Mouse (Mus musculus) limb, embryonic 11.5 days (tissue): Measurements from ENCODE around the gene Ergic1. TPM values are rescaled to one million over a fixed set of nuclear protein-coding genes. Genes with fewer than 3 reads are reported as not detected.

ENCODE experiments used
- ATAC-seq: fragments of 200-750 bp; cut with Nextera tagmentation; 2 replicates; pipeline ENCODE4 v1.8.0; 2017; ENCODE audit warnings: low read depth; ENCODE audit not compliant: insufficient number of reproducible peaks, low FRiP score, low TSS enrichment
- DNase-seq: peaks from one replicate; pipeline ENCODE4 v3.0.0-alpha.2; 2015; ENCODE audit warnings: low spot score
- H3K27ac ChIP-seq: fragments of 300-500 bp; sonication (generic); replicated peaks from 2 replicates; pipeline ENCODE4 v1.5.1; 2014; ENCODE audit warnings: low read depth, mild to moderate bottlenecking, low read length
- H3K27me3 ChIP-seq: fragments of 300-500 bp; sonication (generic); 2 replicates; pipeline ENCODE4 v1.6.1; 2014; ENCODE audit warnings: mild to moderate bottlenecking, low read length, mixed read lengths; ENCODE audit not compliant: control insufficient read depth, insufficient read depth
- H3K36me3 ChIP-seq: fragments of 300-500 bp; sonication (generic); 2 replicates; pipeline ENCODE4 v1.6.1; 2014; ENCODE audit warnings: mild to moderate bottlenecking, low read length, moderate library complexity, mixed read lengths; ENCODE audit not compliant: control insufficient read depth, insufficient read depth
- H3K4me1 ChIP-seq: fragments of 300-500 bp; sonication (generic); 2 replicates; pipeline ENCODE4 v1.6.1; 2014; ENCODE audit warnings: low read length, mixed read lengths; ENCODE audit not compliant: control insufficient read depth, insufficient read depth
- H3K4me2 ChIP-seq: fragments of 300-500 bp; sonication (generic); 2 replicates; pipeline ENCODE4 v1.6.1; 2014; ENCODE audit warnings: low read depth, mild to moderate bottlenecking, moderate library complexity; ENCODE audit not compliant: severe bottlenecking
- H3K4me3 ChIP-seq: fragments of 300-500 bp; sonication (generic); 2 replicates; pipeline ENCODE4 v1.5.1; 2014; ENCODE audit warnings: low read depth, low read length
- H3K9ac ChIP-seq: fragments of 300-500 bp; sonication (generic); 2 replicates; pipeline ENCODE4 v1.6.1; 2014; ENCODE audit warnings: mild to moderate bottlenecking, low read length
- H3K9me3 ChIP-seq: fragments of 300-500 bp; sonication (generic); 2 replicates; pipeline ENCODE4 v1.6.1; 2016; ENCODE audit warnings: low read length; ENCODE audit not compliant: control insufficient read depth
- WGBS: fragments of 180-500 bp; shearing (Covaris S2); extraction: QIAGEN DNeasy Blood & Tissue Kit; methylation state at CpG from one replicate; pipeline ENCODE4 v1.1.7; 2014; 5-methylcytosine and 5-hydroxymethylcytosine counted together
- polyA plus RNA-seq: library from polyadenylated mRNA; unstranded; fragments of >200 nt; fragmentation: Nextera tagmentation; extraction: Ambion mirVana; gene quantifications from 2 replicates; pipeline ENCODE4 v1.2.1, GENCODE M21; 2014

Gene Ergic1
- polyA plus RNA-seq, 1 experiment from 2014 or later: 143 TPM

GRCm38 (mm10) chr17:26644509-26645410, 83.5 kb downstream of the Ergic1 start:
- ATAC-seq (no peak), DNase-seq (no peak)
- H3K9ac ChIP-seq: no peak overlapping the region
- WGBS: 80% methylated on average over 9 of the region's 9 CpGs
- H3K4me3 ChIP-seq: no peak overlapping the region
- H3K9me3 ChIP-seq: no peaks in the 10 kb centered on the region
- no peak overlapping the region for H3K4me2 ChIP-seq
- no peaks in the 10 kb centered on the region for H3K4me1 ChIP-seq
- H3K27me3 ChIP-seq: no peaks in the 10 kb centered on the region
- H3K36me3 ChIP-seq: peaks cover 31% of the 10 kb centered on the region
- no peak overlapping the region for H3K27ac ChIP-seq

- H3K27me3 ChIP-seq: no peaks in the 10 kb centered on the region
- WGBS: 90% methylated on average over 8 of the region's 8 CpGs
- no peak for DNase-seq
These were observed 84.1 kb downstream of the Ergic1 start for GRCm38 (mm10) chr17:26645411-26645854.

GRCm38 (mm10) chr17:26647283-26647682, 86.0 kb downstream of the Ergic1 start:
- no peaks in the 10 kb centered on the region for H3K4me1 ChIP-seq
- ATAC-seq (no peak), DNase-seq (no peak)
- H3K27me3 ChIP-seq: no peaks in the 10 kb centered on the region
- H3K27ac ChIP-seq: no peak overlapping the region
- H3K9ac ChIP-seq: no peak overlapping the region
- no peaks in the 10 kb centered on the region for H3K9me3 ChIP-seq
- WGBS: 55% methylated on average over 13 of the region's 13 CpGs
- no peak overlapping the region for H3K4me3 ChIP-seq
- peaks cover 15% of the 10 kb centered on the region for H3K36me3 ChIP-seq
- H3K4me2 ChIP-seq: no peak overlapping the region

More at GRCm38 (mm10) chr17:26645411-26645854, 84.1 kb downstream of the Ergic1 start:
- Histone ChIP-seq H3K9me3 (no peaks in the 10 kb centered on the region), H3K36me3 (peaks cover 26% of the 10 kb centered on the region), H3K4me2 (no peak overlapping the region), H3K4me3 (no peak overlapping the region), H3K9ac (no peak overlapping the region), H3K4me1 (no peaks in the 10 kb centered on the region), H3K27ac (no peak overlapping the region)
- ATAC-seq: no peak

GRCm38 (mm10) chr17:26649565-26649964, 88.3 kb downstream of the Ergic1 start:
- Histone ChIP-seq H3K36me3 (peaks cover 9% of the 10 kb centered on the region), H3K9me3 (no peaks in the 10 kb centered on the region), H3K4me3 (no peak overlapping the region), H3K4me1 (no peaks in the 10 kb centered on the region), H3K27ac (no peak overlapping the region), H3K4me2 (no peak overlapping the region), H3K27me3 (no peaks in the 10 kb centered on the region), H3K9ac (no peak overlapping the region)
- 91% methylated on average over 4 of the region's 4 CpGs for WGBS
- DNase-seq (no peak), ATAC-seq (no peak)

- Histone ChIP-seq H3K4me3 (no peak overlapping the region), H3K36me3 (peaks cover 12% of the 10 kb centered on the region), H3K9me3 (no peaks in the 10 kb centered on the region), H3K4me1 (no peaks in the 10 kb centered on the region), H3K27ac (no peak overlapping the region), H3K4me2 (no peak overlapping the region), H3K27me3 (no peaks in the 10 kb centered on the region), H3K9ac (no peak overlapping the region)
- no peak for DNase-seq
- WGBS: 86% methylated on average over 14 of the region's 14 CpGs
- ATAC-seq: no peak
These were observed 89.4 kb downstream of the Ergic1 start for GRCm38 (mm10) chr17:26650451-26651363.

- no peak overlapping the region for H3K27ac ChIP-seq
- no peak for DNase-seq
- ATAC-seq: no peak
- H3K36me3 ChIP-seq: peaks cover 11% of the 10 kb centered on the region
- no peaks in the 10 kb centered on the region for H3K4me1 ChIP-seq
- H3K4me3 ChIP-seq: no peak overlapping the region
- H3K4me2 ChIP-seq: no peak overlapping the region
- WGBS: 47% methylated on average over 20 of the region's 21 CpGs
- H3K9me3 ChIP-seq: no peaks in the 10 kb centered on the region
- no peak overlapping the region for H3K9ac ChIP-seq
- H3K27me3 ChIP-seq: no peaks in the 10 kb centered on the region
These were observed 97.7 kb downstream of the Ergic1 start for GRCm38 (mm10) chr17:26658854-26659572.

- 77% methylated on average over 3 of the region's 3 CpGs for WGBS
These were observed 98.3 kb downstream of the Ergic1 start for GRCm38 (mm10) chr17:26659573-26659915.

More at GRCm38 (mm10) chr17:26659573-26659915, 98.3 kb downstream of the Ergic1 start:
- no peak for DNase-seq
- ATAC-seq: no peak
- Histone ChIP-seq H3K4me1 (no peaks in the 10 kb centered on the region), H3K4me2 (no peak overlapping the region), H3K27me3 (no peaks in the 10 kb centered on the region), H3K4me3 (no peak overlapping the region), H3K9me3 (no peaks in the 10 kb centered on the region), H3K27ac (no peak overlapping the region), H3K9ac (no peak overlapping the region), H3K36me3 (peaks cover 11% of the 10 kb centered on the region)
